Comparison of ENCODE assay signal across 12 mouse cellular contexts in the genomic region with DNA sequence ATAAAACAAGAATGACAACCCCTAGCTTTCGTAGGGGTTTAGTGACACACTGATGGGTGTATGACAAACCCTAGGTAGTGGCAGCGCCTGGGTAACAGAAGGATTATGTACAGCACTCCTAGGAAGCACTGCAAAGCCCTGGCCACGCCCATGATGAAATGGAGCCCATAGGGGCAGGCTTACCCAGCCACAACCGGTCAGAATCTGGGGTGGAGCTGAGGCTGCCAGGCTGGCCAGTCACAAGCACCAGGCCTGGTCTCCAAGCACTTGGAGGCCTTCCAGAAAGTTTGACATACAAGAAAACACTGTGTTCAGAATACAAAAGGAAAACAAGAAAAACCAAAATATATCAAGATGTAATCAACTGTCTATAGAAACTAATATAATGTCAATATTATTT. TPM values are rescaled to one million over a fixed set of nuclear protein-coding genes. Genes with fewer than 3 reads are reported as not detected.
DNase-seq lines count a peak whose midpoint lies in the region; ATAC-seq and TF ChIP-seq lines count a peak whose summit lies in the region.
"Had no signal": no experiment of that assay in that cellular context is flagged by ENCODE, and none has a peak within 500 bp of the region (broad histone marks: within the 10 kb centered on the region; RNA-seq: fewer than 3 reads in every experiment).

No protein-coding gene starts in this region.

- no peaks in the 10 kb centered on the region for H3K36me3 ChIP-seq in stomach, postnatal 0 days (ENCODE audit: control insufficient read depth, insufficient read depth, low read length)
- H3K36me3 ChIP-seq: midbrain, embryonic 15.5 days had no signal

- intact Hi-C loops in gastrocnemius, postnatal 14 days (cut with DNase I; ENCODE audit: low total_unique reads): no loop called here

- H3K9ac ChIP-seq in stomach, postnatal 0 days (ENCODE audit: low read length): no peak overlapping the region
- H3K9ac ChIP-seq: midbrain, embryonic 15.5 days had no signal

- H3K4me2 ChIP-seq in stomach, postnatal 0 days (replicated peaks; ENCODE audit: low read depth): no peak overlapping the region
- H3K4me2 ChIP-seq: midbrain, embryonic 15.5 days had no signal

- peak; percentile 49 for DNase-seq in gastrocnemius, postnatal 14 days
- DNase-seq in gastrocnemius, postnatal 25 days: no peak
- peak; percentile 20 for DNase-seq in retina, postnatal 1 day
- DNase-seq in retina, embryonic 14.5 days (ENCODE audit: low spot score): no peak
- peak; percentile 74 for DNase-seq in kidney, postnatal 14 days
- DNase-seq in stomach, postnatal 0 days (ENCODE audit: low spot score): peak; percentile 74
- no peak for DNase-seq in right cerebral cortex, postnatal 36 days (ENCODE audit: low spot score in 2 of 2)
- DNase-seq in thymus, postnatal 25 days: no peak
- DNase-seq: embryo, embryonic 11 days; thymus, postnatal 4 days had no signal

- ATAC-seq in stomach, postnatal 0 days (ENCODE audit: low FRiP score, low TSS enrichment): no peak
- ATAC-seq: hindbrain, embryonic 16.5 days; midbrain, embryonic 15.5 days had no signal

- no peak overlapping the region for H3K4me3 ChIP-seq in stomach, postnatal 0 days (ENCODE audit: low read depth, low read length)
- H3K4me3 ChIP-seq: midbrain, embryonic 15.5 days had no signal

- TF ChIP-seq CTCF in stomach, postnatal 0 days (IDR thresholded peaks at IDR 0.05; ENCODE audit: low read depth): no peak

- H3K4me1 ChIP-seq in stomach, postnatal 0 days (replicated peaks; ENCODE audit: control insufficient read depth, insufficient read depth): peaks cover 2% of the 10 kb centered on the region; the same call in 1 of the 2 replicates

- no peaks in the 10 kb centered on the region for H3K27me3 ChIP-seq in stomach, postnatal 0 days (ENCODE audit: control insufficient read depth, insufficient read depth, low read length)
- H3K27me3 ChIP-seq: midbrain, embryonic 15.5 days had no signal

- no peak overlapping the region for H3K27ac ChIP-seq in stomach, postnatal 0 days (replicated peaks)
- H3K27ac ChIP-seq: midbrain, embryonic 15.5 days had no signal

- TF ChIP-seq EP300 in stomach, postnatal 0 days (optimal IDR thresholded peaks at IDR 0.05): no peak

- H3K9me3 ChIP-seq in stomach, postnatal 0 days (ENCODE audit: control insufficient read depth, low read length): no peaks in the 10 kb centered on the region
- H3K9me3 ChIP-seq: midbrain, embryonic 15.5 days had no signal

- 42% methylated on average over 4 of the region's 4 CpGs for WGBS in stomach, postnatal 0 days

RNA-seq across cellular contexts. Expression of gene Mxd4, which starts 3.5 kb away (rescaled TPM):
- 10 to 100 TPM; 46.3 to 56.6 TPM for total RNA-seq in gastrocnemius, postnatal 14 days (2021)
- total RNA-seq in gastrocnemius, postnatal 25 days (2021): 10 to 100 TPM; 27.2 to 43.3 TPM
- 20.1 and 21.2 TPM in 2 replicates for polyA plus RNA-seq in stomach, postnatal 0 days (2015; fragmentation: Nextera tagmentation; extraction: Ambion mirVana)

RNA-seq across cellular contexts. Expression of gene Haus3, which starts 21.7 kb away (rescaled TPM):
- total RNA-seq in gastrocnemius, postnatal 14 days (2021): 1 to 10 TPM; 3.4 to 3.8 TPM
- total RNA-seq in gastrocnemius, postnatal 25 days (2021): 1 to 10 TPM; 3.4 to 3.7 TPM
- 10.8 and 12.3 TPM in 2 replicates for polyA plus RNA-seq in stomach, postnatal 0 days (2015; fragmentation: Nextera tagmentation; extraction: Ambion mirVana)

RNA-seq across cellular contexts. Expression of gene Poln, which starts 21.8 kb away (rescaled TPM):
- 1 to 10 TPM; 1.2 to 1.7 TPM for total RNA-seq in gastrocnemius, postnatal 14 days (2021)
- total RNA-seq in gastrocnemius, postnatal 25 days (2021): under 1 TPM in 1 of 2 experiments, not detected in 1; 0.87 TPM
- polyA plus RNA-seq in stomach, postnatal 0 days (2015; fragmentation: Nextera tagmentation; extraction: Ambion mirVana): 0.07 and 0.19 TPM in 2 replicates

Comparison
In these comparisons a context has a peak if more than half of its experiments do, and no peak if none do; other contexts are left out.
1. DNase-seq: peak in gastrocnemius, postnatal 14 days (single experiment), retina, postnatal 1 day (single experiment), kidney, postnatal 14 days (single experiment) and stomach, postnatal 0 days (single experiment); none in gastrocnemius, postnatal 25 days (single experiment), retina, embryonic 14.5 days (single experiment), right cerebral cortex, postnatal 36 days (0 of 2) and thymus, postnatal 25 days (single experiment).